Mouse (Mus musculus) intestine, embryonic 14.5 days (tissue): ENCODE measurements at regions not wholly inside any gene's neighbourhood (a gene's known extent, or its start where the extent isn't known, plus 50 kb on each side); places are given as distances from the start of the nearest gene placed in this dataset.

Experiments used
- ATAC-seq: fragments of 200-750 bp; cut with Nextera tagmentation; replicated peaks from 2 replicates; pipeline ENCODE4 v1.8.0; 2017; ENCODE audit warnings: low read depth, moderate number of reproducible peaks, moderate TSS enrichment, moderate library complexity; ENCODE audit not compliant: low FRiP score, low TSS enrichment
- DNase-seq: peaks from one replicate; pipeline ENCODE4 v3.0.0-alpha.2; 2018; ENCODE audit warnings: low spot score
- H3K27ac ChIP-seq: fragments of 300-500 bp; sonication (generic); 2 replicates; pipeline ENCODE4 v1.5.1; 2014; ENCODE audit warnings: low read depth, mild to moderate bottlenecking, control low read depth
- H3K27me3 ChIP-seq: fragments of 300-500 bp; sonication (generic); replicated peaks from 2 replicates; pipeline ENCODE4 v1.6.1; 2014; ENCODE audit warnings: low read length, control low read depth; ENCODE audit not compliant: control insufficient read depth, insufficient read depth
- H3K36me3 ChIP-seq: fragments of 300-500 bp; sonication (generic); 2 replicates; pipeline ENCODE4 v1.6.1; 2014; ENCODE audit warnings: low read length, control low read depth; ENCODE audit not compliant: control insufficient read depth, insufficient read depth
- H3K4me1 ChIP-seq: fragments of 300-500 bp; sonication (generic); replicated peaks from 2 replicates; pipeline ENCODE4 v1.6.1; 2014; ENCODE audit warnings: low read length, control low read depth, mixed read lengths; ENCODE audit not compliant: control insufficient read depth, insufficient read depth
- H3K4me2 ChIP-seq: fragments of 300-500 bp; sonication (generic); 2 replicates; pipeline ENCODE4 v1.6.1; 2014; ENCODE audit warnings: low read length
- H3K4me3 ChIP-seq: fragments of 300-500 bp; sonication (generic); 2 replicates; pipeline ENCODE4 v1.5.1; 2014; ENCODE audit warnings: low read depth, low read length, control low read depth, mixed read lengths
- H3K9ac ChIP-seq: fragments of 300-500 bp; sonication (generic); 2 replicates; pipeline ENCODE4 v1.6.1; 2014; ENCODE audit warnings: mild to moderate bottlenecking, low read length
- H3K9me3 ChIP-seq: fragments of 300-500 bp; sonication (generic); 2 replicates; pipeline ENCODE4 v1.6.1; 2016; ENCODE audit warnings: low read length, control low read depth; ENCODE audit not compliant: control insufficient read depth
- WGBS: fragments of 180-500 bp; shearing (Covaris S2); extraction: QIAGEN DNeasy Blood & Tissue Kit; methylation state at CpG from one replicate; pipeline ENCODE4 v1.1.7; 2014; 5-methylcytosine and 5-hydroxymethylcytosine counted together

GRCm38 (mm10) chr1:80823953-80824352, 65.6 kb upstream of the Dock10 start:
- Histone ChIP-seq H3K9ac (no peak overlapping the region), H3K27ac (no peak overlapping the region), H3K4me2 (no peak overlapping the region), H3K9me3 (no peaks in the 10 kb centered on the region), H3K36me3 (no peaks in the 10 kb centered on the region), H3K4me3 (no peak overlapping the region), H3K27me3 (no peaks in the 10 kb centered on the region), H3K4me1 (no peaks in the 10 kb centered on the region)
- WGBS, result 90% methylated on average over 3 of the region's 3 CpGs
- ATAC-seq (no peak), DNase-seq (no peak)

GRCm38 (mm10) chr1:80822185-80822584, 63.9 kb upstream of the Dock10 start:
- no peak overlapping the region for H3K4me2 ChIP-seq
- ATAC-seq (no peak), DNase-seq (no peak)
- H3K4me1 ChIP-seq, result no peaks in the 10 kb centered on the region
- no peak overlapping the region for H3K9ac ChIP-seq
- H3K36me3 ChIP-seq, result no peaks in the 10 kb centered on the region
- no peaks in the 10 kb centered on the region for H3K27me3 ChIP-seq
- H3K4me3 ChIP-seq, result no peak overlapping the region
- 69% methylated on average over 1 of the region's 1 CpGs for WGBS
- no peaks in the 10 kb centered on the region for H3K9me3 ChIP-seq
- H3K27ac ChIP-seq, result no peak overlapping the region

GRCm38 (mm10) chr1:80812906-80813305, 54.6 kb upstream of the Dock10 start:
- H3K9ac ChIP-seq, result no peak overlapping the region
- H3K4me3 ChIP-seq, result no peak overlapping the region
- H3K4me1 ChIP-seq, result no peaks in the 10 kb centered on the region
- H3K27ac ChIP-seq, result no peak overlapping the region
- no peak overlapping the region for H3K4me2 ChIP-seq
- DNase-seq (no peak), ATAC-seq (no peak)
- H3K9me3 ChIP-seq, result no peaks in the 10 kb centered on the region
- H3K36me3 ChIP-seq, result no peaks in the 10 kb centered on the region
- 63% methylated on average over 3 of the region's 3 CpGs for WGBS
- no peaks in the 10 kb centered on the region for H3K27me3 ChIP-seq
